Mouse (Mus musculus): ENCODE measurements around the gene Vwa5a. TPM values are rescaled to one million over a fixed set of nuclear protein-coding genes. Genes with fewer than 3 reads are reported as not detected.

Gene Vwa5a
- polyA plus RNA-seq (2021; fragmentation: Nextera tagmentation), result 5.5 and 6.8 TPM in 2 replicates
- long read RNA-seq, experiment 1, full-length matches to known transcripts, result 6 of 9 reads
- long read RNA-seq, experiment 1, partial matches to known transcripts, result 2 of 9 reads
- long read RNA-seq, experiment 1, other reads (novel, unspliced or antisense), result 1 of 9 reads
- long read RNA-seq, experiment 2, full-length matches to known transcripts, result 37 of 43 reads
- long read RNA-seq, experiment 2, partial matches to known transcripts, result 2 of 43 reads
- long read RNA-seq, experiment 2, other reads (novel, unspliced or antisense), result 4 of 43 reads

GRCm38 (mm10) chr9:38718102-38718501, at the start of gene Vwa5a:
Vwa5a (plus strand) TSS chr9:38718268.

GRCm38 (mm10) chr9:38674501-38674900, 43.6 kb upstream of the Vwa5a start, which contains the start of gene Olfr918:
Olfr918 (minus strand) TSS chr9:38674601.

GRCm38 (mm10) chr9:38751999-38752398, 33.9 kb downstream of the Vwa5a start, which contains the start of gene Olfr920:
Olfr920 (plus strand) TSS chr9:38752299.

GRCm38 (mm10) chr9:38772768-38773167, 54.7 kb downstream of the Vwa5a start, which contains the start of gene Olfr921:
Olfr921 (plus strand) TSS chr9:38773068.

Other genes starting within 250 kb of the Vwa5a start
- not detected in 2 replicates for gene Olfr905, start 247.2 kb upstream of the Vwa5a start, polyA plus RNA-seq (2021; fragmentation: Nextera tagmentation)
- gene Olfr906, start 231.2 kb upstream of the Vwa5a start, polyA plus RNA-seq (2021; fragmentation: Nextera tagmentation), result not detected in 2 replicates
- not detected in 2 replicates for gene Olfr907, start 222.5 kb upstream of the Vwa5a start, polyA plus RNA-seq (2021; fragmentation: Nextera tagmentation)
- not detected in 2 replicates for gene Olfr911-ps1, start 196.7 kb upstream of the Vwa5a start, polyA plus RNA-seq (2021; fragmentation: Nextera tagmentation)
- gene Olfr910, start 180.4 kb upstream of the Vwa5a start, polyA plus RNA-seq (2021; fragmentation: Nextera tagmentation), result not detected in 2 replicates
- not detected in 2 replicates for gene Olfr912, start 138.1 kb upstream of the Vwa5a start, polyA plus RNA-seq (2021; fragmentation: Nextera tagmentation)
- not detected in 2 replicates for gene Olfr913, start 125.5 kb upstream of the Vwa5a start, polyA plus RNA-seq (2021; fragmentation: Nextera tagmentation)
- not detected in 2 replicates for gene Olfr914, start 113.2 kb upstream of the Vwa5a start, polyA plus RNA-seq (2021; fragmentation: Nextera tagmentation)
- gene Olfr916, start 58.4 kb upstream of the Vwa5a start, polyA plus RNA-seq (2021; fragmentation: Nextera tagmentation), result not detected in 2 replicates
- gene Olfr917, start 52.4 kb upstream of the Vwa5a start, polyA plus RNA-seq (2021; fragmentation: Nextera tagmentation), result not detected in 2 replicates
- gene Olfr918, start 43.7 kb upstream of the Vwa5a start, polyA plus RNA-seq (2021; fragmentation: Nextera tagmentation), result not detected in 2 replicates
- not detected in 2 replicates for gene Olfr919, start 14.6 kb upstream of the Vwa5a start, polyA plus RNA-seq (2021; fragmentation: Nextera tagmentation)
- not detected in 2 replicates for gene Olfr920, start 34.0 kb downstream of the Vwa5a start, polyA plus RNA-seq (2021; fragmentation: Nextera tagmentation)
- not detected in 2 replicates for gene Olfr921, start 54.8 kb downstream of the Vwa5a start, polyA plus RNA-seq (2021; fragmentation: Nextera tagmentation)
- gene Olfr922, start 96.3 kb downstream of the Vwa5a start, polyA plus RNA-seq (2021; fragmentation: Nextera tagmentation), result not detected in 2 replicates
- gene Olfr923, start 108.3 kb downstream of the Vwa5a start, polyA plus RNA-seq (2021; fragmentation: Nextera tagmentation), result not detected in 2 replicates
- not detected in 2 replicates for gene Olfr924, start 126.2 kb downstream of the Vwa5a start, polyA plus RNA-seq (2021; fragmentation: Nextera tagmentation)
- gene Olfr26, start 136.8 kb downstream of the Vwa5a start, polyA plus RNA-seq (2021; fragmentation: Nextera tagmentation), result not detected in 2 replicates
- not detected in 2 replicates for gene Olfr926, start 158.9 kb downstream of the Vwa5a start, polyA plus RNA-seq (2021; fragmentation: Nextera tagmentation)
- not detected in 2 replicates for gene Olfr930, start 211.5 kb downstream of the Vwa5a start, polyA plus RNA-seq (2021; fragmentation: Nextera tagmentation)

All from layer of hippocampus, adult 6 months (tissue).